Mouse (Mus musculus) yolk sac, embryonic 10.5 days (tissue): Measurements from ENCODE around the gene Drd4.

Experiments used
- DNase-seq: peaks from one replicate; pipeline ENCODE4 v3.0.0-alpha.2; 2017; ENCODE audit warnings: low spot score

Drd4 gene

DNA sequence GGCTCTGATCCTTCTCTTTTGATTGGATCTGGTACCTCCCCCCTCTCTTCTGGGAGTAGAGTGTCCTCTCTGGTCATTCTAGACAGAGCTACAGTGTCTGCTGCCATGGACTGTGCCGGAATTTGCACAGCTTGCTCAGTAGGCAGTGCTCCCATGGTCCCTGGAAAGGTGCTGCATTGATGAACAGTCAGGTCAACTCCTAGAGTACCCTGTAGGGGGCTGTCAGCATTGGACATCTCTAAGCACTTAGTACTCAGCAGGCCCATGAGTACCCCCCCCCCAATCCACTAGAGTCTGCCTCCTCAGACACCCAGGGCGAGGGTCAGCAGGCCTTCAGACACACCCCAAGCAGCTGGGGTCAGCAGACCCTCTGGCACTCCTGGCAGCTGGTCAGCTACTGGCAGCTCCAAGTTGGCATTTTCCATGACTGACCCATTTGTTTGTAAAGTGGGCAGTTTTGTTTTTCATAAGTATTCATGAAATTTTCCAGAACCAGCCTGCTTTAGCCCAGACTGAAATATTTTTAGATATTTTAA, 43.3 kb downstream of the Drd4 start:
- no peak for DNase-seq

DNA sequence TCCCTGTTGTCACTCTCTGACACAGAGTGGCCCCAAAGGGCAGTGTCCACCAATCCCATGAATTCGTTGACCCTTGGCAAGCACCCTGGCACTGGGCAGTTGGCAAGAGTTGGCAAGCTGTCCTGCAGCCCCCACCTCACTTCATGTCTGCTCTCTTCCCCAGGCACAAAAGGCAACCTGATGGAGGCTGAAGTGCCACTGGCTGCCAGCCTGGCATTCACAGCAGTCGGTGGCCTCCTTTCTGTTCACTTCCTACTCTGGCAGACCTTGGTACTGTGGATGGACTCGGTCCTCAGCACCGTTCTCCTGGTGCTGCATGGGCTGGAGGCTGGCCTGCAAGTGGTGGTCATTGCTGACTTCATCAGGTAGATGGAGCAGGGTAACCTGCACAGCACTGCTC, 43.9 kb downstream of the Drd4 start:
- DNase-seq = no peak

DNA sequence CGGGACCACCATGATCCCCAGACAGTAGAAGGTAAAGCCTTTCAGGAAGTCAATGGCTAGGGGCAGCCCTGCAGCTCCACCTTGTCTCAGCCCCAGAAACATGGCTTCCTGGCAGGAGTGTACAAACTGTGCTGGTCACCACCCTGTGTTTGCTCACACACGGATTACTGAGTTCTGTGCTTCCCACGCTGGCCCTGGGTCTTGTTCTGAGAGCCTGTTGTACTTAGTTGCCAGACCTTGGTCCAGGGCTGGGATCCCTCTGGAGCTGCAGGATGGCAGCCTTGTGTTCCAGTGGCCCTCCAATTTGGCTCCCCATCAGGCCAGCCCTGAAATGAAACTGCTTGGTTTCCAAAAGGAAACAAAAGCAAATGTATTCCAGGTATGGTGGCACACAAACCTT, 44.5 kb downstream of the Drd4 start:
- DNase-seq = no peak

DNA sequence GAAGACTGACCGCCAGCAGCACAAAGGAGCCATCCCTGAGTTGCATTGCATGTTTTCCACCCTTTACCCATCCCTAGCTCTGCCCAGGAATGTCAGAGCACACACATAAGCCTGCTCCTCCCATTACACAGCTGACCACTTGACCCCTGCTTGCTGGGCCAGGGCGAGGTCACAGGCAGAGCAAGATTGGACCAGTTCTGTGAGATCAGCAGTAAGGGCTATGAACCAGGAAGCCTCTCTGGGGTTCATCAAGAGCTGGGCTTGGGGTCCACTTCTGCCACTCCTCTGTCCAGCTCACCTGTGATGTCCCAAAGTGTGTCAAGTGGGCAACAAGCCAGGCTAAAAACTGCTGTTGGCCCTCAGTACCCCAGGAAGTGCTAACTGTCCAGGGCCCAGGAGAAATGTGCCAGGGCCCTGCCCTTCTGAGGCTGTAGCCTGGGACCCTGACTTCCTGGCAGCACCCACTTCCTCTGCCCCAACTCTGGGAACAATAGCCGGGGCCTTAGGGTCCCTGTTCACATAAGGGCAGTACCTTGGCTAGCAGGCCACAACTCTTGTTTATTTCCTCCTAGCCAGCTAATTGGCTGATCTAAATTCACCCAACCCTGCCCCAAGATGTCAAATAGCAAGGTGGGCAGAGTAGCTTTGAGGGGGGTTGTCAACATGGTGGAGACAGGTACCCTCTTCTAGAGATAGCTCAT, 46.1 kb downstream of the Drd4 start:
- peak; percentile 73 for DNase-seq

DNA sequence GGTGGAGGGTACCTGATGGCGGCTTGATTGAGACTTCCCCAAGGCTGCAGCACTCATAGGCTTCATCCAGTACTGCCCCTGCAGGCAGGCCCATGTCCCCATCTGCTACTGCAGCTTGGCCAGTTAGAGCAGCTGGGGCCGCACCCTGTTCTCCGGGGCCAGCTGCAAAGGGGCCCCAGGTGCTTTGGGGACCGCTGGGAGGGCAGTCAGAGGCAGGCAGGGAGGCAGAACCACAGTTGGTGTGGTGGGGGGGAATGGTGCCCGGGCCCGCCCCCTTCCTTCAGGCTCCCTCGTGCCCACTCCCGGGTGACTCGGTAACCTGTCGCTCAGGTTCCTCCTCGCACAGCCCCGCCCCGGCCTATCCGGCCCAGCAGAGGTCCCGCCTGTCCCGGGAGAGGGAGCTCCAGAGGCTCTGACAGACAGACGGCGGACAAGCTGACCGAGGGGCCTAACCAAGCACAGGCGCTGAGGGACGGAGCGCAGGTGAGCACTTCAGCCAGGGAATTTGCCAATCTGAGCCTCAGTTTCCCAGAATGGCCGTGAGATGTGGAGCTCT, 46.8 kb downstream of the Drd4 start, which contains the start of gene Eps8l2:
Gene Eps8l2, plus strand, starts transcription at position 305 of the 556 bp plus-strand sequence.
- DNase-seq = peak; percentile 88

- DNase-seq = peak; percentile 83
Measured at GRCm38 (mm10) chr7:141339215-141339920, 47.6 kb downstream of the Drd4 start.

DNA sequence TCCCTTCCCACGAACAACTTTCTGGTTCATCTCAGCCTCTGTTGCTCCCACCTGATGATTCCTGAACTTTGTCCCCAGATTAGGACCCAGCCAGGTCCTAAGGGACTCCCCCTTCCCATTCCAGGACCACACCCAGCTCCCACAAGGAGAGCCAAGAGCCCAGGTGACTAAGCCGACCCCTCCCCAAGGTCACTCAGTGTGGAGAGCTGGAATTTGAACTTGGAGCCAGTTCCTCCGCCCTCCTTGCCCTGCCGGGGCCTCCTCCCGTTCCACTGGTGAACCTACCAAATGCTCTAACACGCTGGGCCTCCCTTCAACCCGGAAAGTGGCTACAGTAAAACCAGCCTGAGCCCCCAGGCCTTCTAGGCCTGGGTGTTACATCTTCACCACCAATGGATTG, 48.2 kb downstream of the Drd4 start:
- DNase-seq = peak; percentile 76

DNA sequence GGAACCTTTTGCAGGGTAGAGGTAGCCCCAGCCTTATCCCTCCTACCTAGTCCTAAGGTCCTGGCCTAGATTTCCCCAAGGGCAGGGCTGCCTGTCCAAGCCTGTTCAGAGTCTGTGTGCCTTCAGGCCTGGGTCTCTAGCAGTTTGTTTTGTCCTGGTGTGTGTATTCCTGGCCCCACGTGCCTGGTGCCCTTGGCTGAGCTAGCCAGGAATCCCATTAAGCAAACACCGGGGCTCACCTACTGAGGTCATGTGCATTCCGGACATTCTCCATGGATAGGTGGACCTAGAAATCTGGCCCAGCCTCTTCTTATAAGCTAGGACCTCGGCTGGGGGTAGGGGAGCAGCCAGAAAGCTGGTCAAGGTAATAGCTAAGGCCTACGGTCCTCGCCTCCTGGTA, 48.7 kb downstream of the Drd4 start:
- DNase-seq = peak; percentile 84

DNA sequence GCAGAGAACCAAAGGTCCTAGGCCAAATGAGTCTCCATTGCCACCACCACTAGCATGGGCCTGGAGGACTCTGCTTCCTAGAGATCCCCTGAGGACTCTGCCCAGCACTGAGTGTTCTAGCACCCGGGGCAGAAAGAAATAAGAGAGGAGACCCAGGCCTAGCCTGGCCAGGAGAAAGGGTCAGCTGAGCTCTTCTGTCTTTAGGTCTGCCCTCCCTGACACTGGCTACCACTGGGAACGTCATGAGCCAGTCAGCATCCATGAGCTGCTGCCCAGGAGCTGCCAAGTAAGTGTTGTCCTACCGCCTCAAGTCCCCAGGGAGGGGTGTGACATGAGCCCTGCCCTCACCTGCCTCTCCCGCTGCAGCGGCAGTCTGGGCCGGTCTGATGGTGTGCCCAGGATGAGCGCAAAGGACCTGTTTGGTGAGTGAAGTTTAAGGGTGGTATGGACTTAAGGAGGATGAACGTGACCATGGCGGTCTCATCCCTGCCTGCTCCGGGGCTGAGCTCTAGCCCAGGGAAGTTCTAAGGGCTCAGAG, 50.0 kb downstream of the Drd4 start:
- no peak for DNase-seq

- no peak for DNase-seq
Measured at GRCm38 (mm10) chr7:141343230-141343629, 51.4 kb downstream of the Drd4 start.

DNA sequence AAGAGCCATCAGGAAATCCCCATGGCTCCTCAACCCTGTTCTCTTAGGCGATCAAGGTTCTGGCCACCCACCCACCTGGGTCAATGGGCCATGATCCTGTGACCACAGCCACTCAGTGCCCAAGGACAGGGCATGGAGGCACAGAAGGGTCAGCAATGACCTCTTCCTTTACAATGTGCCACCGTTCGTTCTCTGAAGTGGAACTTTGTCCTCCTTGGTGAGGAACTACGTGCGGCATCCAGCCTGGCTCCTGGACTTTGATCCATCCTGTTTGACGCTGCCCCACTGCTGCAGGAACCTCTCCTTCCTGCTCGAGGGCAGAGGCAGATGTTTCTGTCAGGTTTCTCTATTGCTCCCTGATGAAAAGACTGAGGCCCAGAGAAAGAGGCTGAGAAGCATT, 51.9 kb downstream of the Drd4 start:
- peak; percentile 67 for DNase-seq

DNA sequence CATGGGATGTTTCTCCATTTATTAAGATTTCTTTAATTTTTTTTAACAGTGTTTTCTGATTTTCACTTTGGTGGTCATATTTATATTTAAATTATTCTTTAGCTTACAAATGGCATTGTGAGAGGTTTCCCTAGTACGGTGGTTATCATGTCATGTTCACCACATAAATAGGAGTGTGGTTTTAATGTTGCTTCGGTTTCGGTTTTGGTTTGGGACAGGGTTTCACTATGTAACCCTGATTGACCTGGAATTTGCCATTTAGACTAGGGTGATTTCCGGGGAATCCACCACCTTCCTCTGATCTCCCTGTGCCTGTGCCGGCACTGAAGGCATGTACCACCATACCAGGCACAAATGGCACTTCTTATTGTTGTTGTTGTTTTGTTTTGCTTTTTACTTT, 53.0 kb downstream of the Drd4 start:
- no peak for DNase-seq
